Mouse (Mus musculus) lung, embryonic 16.5 days (tissue): ENCODE results near the gene Wdr18. TPM values are rescaled to one million over a fixed set of nuclear protein-coding genes. Genes with fewer than 3 reads are reported as not detected.
A peak's percentile ranks its signal among the peaks of the same experiment; 100 is the strongest.

Experiments used
- ATAC-seq: fragments of 200-750 bp; cut with Nextera tagmentation; 2 replicates; pipeline ENCODE4 v1.8.0; 2017; ENCODE audit warnings: low read depth, mild to moderate bottlenecking, moderate library complexity
- H3K27ac ChIP-seq: fragments of 300-500 bp; sonication (generic); 2 replicates; pipeline ENCODE4 v1.5.1; 2014; ENCODE audit warnings: mild to moderate bottlenecking, control low read depth, low read length
- H3K27me3 ChIP-seq: fragments of 300-500 bp; sonication (generic); 2 replicates; pipeline ENCODE4 v1.6.1; 2014; ENCODE audit warnings: low read depth, low read length, mixed read lengths; ENCODE audit not compliant: control insufficient read depth, insufficient read depth
- H3K36me3 ChIP-seq: fragments of 300-500 bp; sonication (generic); 2 replicates; pipeline ENCODE4 v1.6.1; 2014; ENCODE audit warnings: low read length; ENCODE audit not compliant: control insufficient read depth, insufficient read depth
- H3K4me1 ChIP-seq: fragments of 300-500 bp; sonication (generic); replicated peaks from 2 replicates; pipeline ENCODE4 v1.6.1; 2014; ENCODE audit warnings: low read length, mixed read lengths; ENCODE audit not compliant: control insufficient read depth, insufficient read depth
- H3K4me2 ChIP-seq: fragments of 300-500 bp; sonication (generic); 2 replicates; pipeline ENCODE4 v1.6.1; 2014; ENCODE audit warnings: low read depth, low read length, control low read depth
- H3K4me3 ChIP-seq: fragments of 300-500 bp; sonication (generic); 2 replicates; pipeline ENCODE4 v1.5.1; 2014; ENCODE audit warnings: mild to moderate bottlenecking, low read length, control low read depth
- H3K9ac ChIP-seq: fragments of 300-500 bp; sonication (generic); 2 replicates; pipeline ENCODE4 v1.6.1; 2014; ENCODE audit warnings: low read length, control low read depth
- H3K9me3 ChIP-seq: fragments of 300-500 bp; sonication (generic); 2 replicates; pipeline ENCODE4 v1.6.1; 2016; ENCODE audit warnings: low read length; ENCODE audit not compliant: control insufficient read depth
- WGBS: fragments of 180-500 bp; shearing (Covaris S2); extraction: QIAGEN DNeasy Blood & Tissue Kit; methylation state at CpG from one replicate; pipeline ENCODE4 v1.1.7; 2014; 5-methylcytosine and 5-hydroxymethylcytosine counted together
- polyA plus RNA-seq: library from polyadenylated mRNA; unstranded; fragments of >200 nt; fragmentation: Nextera tagmentation; extraction: Ambion mirVana; gene quantifications from 2 replicates; pipeline ENCODE4 v1.2.1, GENCODE M21; 2015

Wdr18 gene
- polyA plus RNA-seq, 1 experiment from 2014 or later: 83.0 TPM

DNA sequence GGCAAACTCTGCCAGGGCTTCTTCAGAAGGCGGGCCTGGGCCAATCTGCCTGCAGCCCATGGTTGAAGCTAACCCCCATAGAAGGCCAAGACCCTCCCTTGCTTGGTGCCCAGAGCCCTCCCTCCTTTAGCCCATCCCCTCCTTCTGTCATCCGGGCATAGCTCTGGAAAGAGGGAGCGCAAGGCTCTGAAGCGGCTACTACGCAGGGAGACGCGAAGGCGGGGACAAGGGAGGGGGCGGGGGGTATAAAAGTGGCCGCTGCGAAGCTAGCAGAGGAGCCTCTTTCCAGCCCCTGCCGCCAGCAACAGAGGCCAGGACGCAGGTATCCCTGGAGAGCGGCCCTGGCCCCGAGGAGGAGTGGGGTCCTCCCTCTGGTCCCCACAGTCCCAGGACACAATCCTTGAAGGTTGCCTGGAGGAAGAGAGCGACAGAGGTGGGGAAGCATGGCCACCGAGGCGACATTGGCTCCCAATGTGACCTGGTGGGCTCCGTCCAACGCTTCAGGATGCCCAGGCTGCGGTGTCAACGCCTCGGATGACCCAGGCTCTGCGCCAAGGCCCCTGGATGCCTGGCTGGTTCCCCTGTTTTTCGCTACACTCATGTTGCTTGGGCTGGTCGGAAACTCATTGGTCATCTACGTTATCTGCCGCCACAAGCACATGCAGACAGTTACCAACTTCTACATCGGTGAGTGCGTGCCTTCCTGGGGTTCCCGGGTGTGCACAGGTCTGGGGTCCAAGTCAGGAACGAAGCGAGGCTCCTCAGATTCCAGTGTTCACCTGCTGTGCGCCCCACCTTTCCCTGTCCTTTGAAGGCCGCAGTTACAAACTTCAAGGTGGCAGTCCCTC, 41.5 kb upstream of the Wdr18 start:
- peak overlapping the region; percentile 25 for H3K4me3 ChIP-seq
- no peaks in the 10 kb centered on the region for H3K9me3 ChIP-seq
- WGBS: 8% methylated on average over 35 of the region's 35 CpGs
- H3K4me2 ChIP-seq: peak overlapping the region; percentile 46
- peaks cover 35% of the 10 kb centered on the region for H3K4me1 ChIP-seq
- peak overlapping the region; percentile 54 for H3K9ac ChIP-seq
- H3K27ac ChIP-seq: no peak overlapping the region
- peaks cover 58% of the 10 kb centered on the region for H3K27me3 ChIP-seq
- H3K36me3 ChIP-seq: no peaks in the 10 kb centered on the region
- peak; percentile 8; the same call in 1 of the 2 replicates for ATAC-seq

- Histone ChIP-seq H3K4me2 (peak overlapping the region; percentile 46), H3K9me3 (no peaks in the 10 kb centered on the region), H3K4me1 (peaks cover 34% of the 10 kb centered on the region), H3K36me3 (no peaks in the 10 kb centered on the region), H3K9ac (0 out of 2 replicates have a peak overlapping the region, but pooled peaks have one; percentile 12), H3K27me3 (peaks cover 58% of the 10 kb centered on the region), H3K4me3 (peak overlapping the region; percentile 27), H3K27ac (no peak overlapping the region)
- 9% methylated on average over 18 of the region's 21 CpGs for WGBS
- no peak for ATAC-seq
Measured at GRCm38 (mm10) chr10:79919251-79919849, 40.6 kb upstream of the Wdr18 start.

DNA sequence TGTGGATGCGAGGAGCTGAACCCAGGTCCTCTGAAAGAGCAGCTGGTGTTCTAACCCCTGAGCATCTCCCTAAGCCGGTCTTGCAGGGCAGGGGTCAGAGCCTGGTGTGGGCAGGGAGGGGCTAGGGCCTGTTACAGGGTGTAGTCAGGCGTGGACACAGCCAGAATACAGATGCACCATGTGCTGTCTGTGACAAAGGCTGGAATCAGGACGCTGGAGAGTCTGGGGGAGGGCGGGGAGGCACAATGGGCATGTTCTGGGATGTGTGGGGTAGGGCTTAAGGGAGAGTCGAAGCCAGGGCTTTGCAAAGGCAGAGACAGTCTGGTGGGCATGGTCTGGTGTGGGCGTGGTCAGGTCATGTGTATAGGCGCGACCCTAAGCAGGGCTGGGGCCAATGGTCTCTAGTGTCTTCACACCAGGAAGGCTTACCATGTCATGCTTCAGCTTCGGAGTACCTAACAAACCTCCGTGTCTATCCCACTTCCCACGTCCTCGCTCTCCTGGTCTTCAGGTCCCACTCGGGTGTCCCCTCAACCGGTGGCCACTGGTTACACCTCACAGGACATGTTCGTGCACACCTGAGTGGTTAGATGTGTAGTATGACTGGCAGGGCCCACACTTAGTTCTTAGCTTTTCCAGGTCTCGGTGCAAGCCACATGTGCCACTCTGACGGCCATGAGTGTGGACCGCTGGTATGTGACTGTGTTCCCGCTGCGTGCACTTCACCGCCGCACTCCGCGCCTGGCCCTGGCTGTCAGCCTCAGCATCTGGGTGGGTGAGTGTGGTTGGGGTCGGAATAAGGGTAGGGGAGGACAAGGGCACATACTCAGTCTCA, 39.7 kb upstream of the Wdr18 start:
- Histone ChIP-seq H3K4me1 (peaks cover 29% of the 10 kb centered on the region), H3K4me2 (no peak overlapping the region), H3K27me3 (peaks cover 58% of the 10 kb centered on the region), H3K4me3 (peak overlapping the region; percentile 35; the same call in 1 of the 2 replicates), H3K27ac (no peak overlapping the region), H3K9me3 (no peaks in the 10 kb centered on the region), H3K36me3 (no peaks in the 10 kb centered on the region), H3K9ac (no peak overlapping the region)
- 19% methylated on average over 26 of the region's 26 CpGs for WGBS
- no peak for ATAC-seq

DNA sequence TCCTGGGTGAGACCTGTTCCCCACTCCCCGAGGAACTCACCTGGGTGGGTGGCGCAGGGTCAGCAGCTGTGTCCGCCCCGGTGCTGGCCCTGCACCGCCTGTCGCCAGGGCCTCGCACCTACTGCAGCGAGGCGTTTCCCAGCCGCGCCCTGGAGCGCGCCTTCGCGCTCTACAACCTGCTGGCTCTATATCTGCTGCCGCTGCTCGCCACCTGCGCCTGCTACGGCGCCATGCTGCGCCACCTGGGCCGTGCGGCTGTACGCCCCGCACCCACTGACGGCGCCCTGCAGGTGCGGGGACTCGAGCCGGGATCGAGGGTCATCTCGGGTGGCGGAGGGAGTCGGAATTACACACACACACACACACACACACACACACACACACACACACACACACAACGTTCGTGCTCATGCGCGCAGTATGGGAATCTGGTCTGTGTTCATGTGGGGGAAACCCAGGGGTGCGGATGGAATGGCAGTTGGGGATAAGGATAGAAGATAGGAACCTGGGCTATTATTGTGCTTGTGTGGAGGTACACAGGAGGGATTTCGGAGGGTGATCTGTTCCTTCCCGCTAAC, 38.9 kb upstream of the Wdr18 start, which contains the start of gene R3hdm4:
TSS of gene R3hdm4 (minus strand) at position 251 of the 578 bp plus-strand sequence.
- H3K9me3 ChIP-seq: no peaks in the 10 kb centered on the region
- H3K4me1 ChIP-seq: peaks cover 28% of the 10 kb centered on the region
- peak within 1 kb of the TSS; percentile 35 for H3K4me3 ChIP-seq
- no peak within 1 kb of the TSS for H3K27ac ChIP-seq
- no peaks in the 10 kb centered on the region for H3K36me3 ChIP-seq
- H3K9ac ChIP-seq: peak within 1 kb of the TSS; percentile 59
- H3K27me3 ChIP-seq: peaks cover 58% of the 10 kb centered on the region
- 4% methylated on average over 40 of the region's 41 CpGs for WGBS
- no peak for ATAC-seq
- H3K4me2 ChIP-seq: peak within 1 kb of the TSS; percentile 37

GRCm38 (mm10) chr10:79921572-79921971, 38.4 kb upstream of the Wdr18 start:
- H3K4me3 ChIP-seq: peak overlapping the region; percentile 35
- H3K9me3 ChIP-seq: no peaks in the 10 kb centered on the region
- no peaks in the 10 kb centered on the region for H3K36me3 ChIP-seq
- H3K9ac ChIP-seq: peak overlapping the region; percentile 59
- H3K27me3 ChIP-seq: peaks cover 58% of the 10 kb centered on the region
- 2% methylated on average over 34 of the region's 34 CpGs for WGBS
- no peak overlapping the region for H3K27ac ChIP-seq
- H3K4me1 ChIP-seq: peaks cover 28% of the 10 kb centered on the region
- no peak for ATAC-seq
- H3K4me2 ChIP-seq: peak overlapping the region; percentile 37

GRCm38 (mm10) chr10:79924998-79925784, 34.8 kb upstream of the Wdr18 start:
- Histone ChIP-seq H3K27ac (no peak overlapping the region), H3K9ac (no peak overlapping the region), H3K27me3 (peaks cover 30% of the 10 kb centered on the region), H3K36me3 (no peaks in the 10 kb centered on the region), H3K4me2 (peak overlapping the region; percentile 95), H3K4me3 (no peak overlapping the region), H3K4me1 (peaks cover 33% of the 10 kb centered on the region), H3K9me3 (no peaks in the 10 kb centered on the region)
- ATAC-seq: no peak
- WGBS: 8% methylated on average over 29 of the region's 29 CpGs

- H3K9me3 ChIP-seq: no peaks in the 10 kb centered on the region
- H3K4me3 ChIP-seq: peak overlapping the region; percentile 92
- peak overlapping the region; percentile 95 for H3K4me2 ChIP-seq
- 0 out of 2 replicates have a peak, but pooled peaks cover 2% of the 10 kb centered on the region for H3K36me3 ChIP-seq
- H3K27ac ChIP-seq: peak overlapping the region; percentile 69
- WGBS: 6% methylated on average over 14 of the region's 15 CpGs
- H3K27me3 ChIP-seq: peaks cover 23% of the 10 kb centered on the region
- peaks cover 30% of the 10 kb centered on the region for H3K4me1 ChIP-seq
- peak overlapping the region; percentile 96 for H3K9ac ChIP-seq
- no peak for ATAC-seq
Measured at GRCm38 (mm10) chr10:79925785-79926490, 34.0 kb upstream of the Wdr18 start.
